ENCODE assay signal across 9 mouse cellular contexts in genomic region chr9:64312128-64312527, GRCm38 (mm10). TPM values are rescaled to one million over a fixed set of nuclear protein-coding genes. Genes with fewer than 3 reads are reported as not detected.
DNase-seq lines count a peak whose midpoint lies in the region; ATAC-seq lines count a peak whose summit lies in the region.
"Had no signal": no experiment of that assay in that cellular context is flagged by ENCODE, and none has a peak within 500 bp of the region (broad histone marks: within the 10 kb centered on the region; RNA-seq: fewer than 3 reads in every experiment).

No protein-coding gene starts in this region.

- H3K4me2 ChIP-seq in kidney, embryonic 16.5 days (replicated peaks; ENCODE audit: low read depth, low read length), result no peak overlapping the region

- H3K9ac ChIP-seq in kidney, embryonic 16.5 days (replicated peaks; ENCODE audit: low read length), result no peak overlapping the region

- peak; percentile 12 for DNase-seq in CD4-positive, CD25-positive, alpha-beta regulatory T cell, adult 2 months (ENCODE audit: low read depth, low spot score)
- peak; percentile 9 to 19 for DNase-seq in kidney, postnatal 4 days
- DNase-seq in thymus, postnatal 4 days, result peak; percentile 35
- DNase-seq in thymus, postnatal 0 days (ENCODE audit: low spot score), result no peak
- DNase-seq in testis, postnatal 14 days (ENCODE audit: low spot score), result no peak
- no peak for DNase-seq in urinary bladder, postnatal 25 days (ENCODE audit: low spot score)
- DNase-seq: spleen, adult 18-20 months had no signal

- WGBS in kidney, embryonic 16.5 days, result 35% methylated on average over 1 of the region's 1 CpGs

- no peaks in the 10 kb centered on the region for H3K27me3 ChIP-seq in kidney, embryonic 16.5 days (ENCODE audit: insufficient read depth, low read length)

- ATAC-seq in CD4-positive, CD25-positive, alpha-beta regulatory T cell, adult 4 months, result no peak
- no peak for ATAC-seq in kidney, embryonic 16.5 days (ENCODE audit: low FRiP score, low TSS enrichment)

- H3K9me3 ChIP-seq in kidney, embryonic 16.5 days (ENCODE audit: low read length), result no peaks in the 10 kb centered on the region

- H3K4me3 ChIP-seq in kidney, embryonic 16.5 days (ENCODE audit: low read length), result no peak overlapping the region

- H3K36me3 ChIP-seq in kidney, embryonic 16.5 days (ENCODE audit: insufficient read depth, low read length), result peaks cover 28% of the 10 kb centered on the region

- no peak overlapping the region for H3K27ac ChIP-seq in kidney, embryonic 16.5 days (ENCODE audit: low read length)

- no peaks in the 10 kb centered on the region for H3K4me1 ChIP-seq in kidney, embryonic 16.5 days (ENCODE audit: insufficient read depth, low read length)

RNA-seq across cellular contexts. Expression of gene Dis3l, which starts 29.0 kb away (rescaled TPM):
- 10 to 100 TPM in 1 of 2 experiments, 1 to 10 TPM in 1; 9.4 to 12.5 TPM for polyA plus RNA-seq in CD4-positive, CD25-positive, alpha-beta regulatory T cell, adult 4 months (2017; shearing (Covaris generic))
- polyA plus RNA-seq in kidney, embryonic 16.5 days (2015; fragmentation: Nextera tagmentation; extraction: Ambion mirVana), result 23.9 and 25.9 TPM in 2 replicates
- polyA plus RNA-seq in thymus, postnatal 0 days (2015; fragmentation: Nextera tagmentation; extraction: Ambion mirVana), result 13.0 and 14.8 TPM in 2 replicates

RNA-seq across cellular contexts. Expression of gene Tipin, which starts 30.7 kb away (rescaled TPM):
- 10 to 100 TPM; 49.9 to 60.6 TPM for polyA plus RNA-seq in CD4-positive, CD25-positive, alpha-beta regulatory T cell, adult 4 months (2017; shearing (Covaris generic))
- 201 and 208 TPM in 2 replicates for polyA plus RNA-seq in kidney, embryonic 16.5 days (2015; fragmentation: Nextera tagmentation; extraction: Ambion mirVana)
- polyA plus RNA-seq in thymus, postnatal 0 days (2015; fragmentation: Nextera tagmentation; extraction: Ambion mirVana), result 316 and 327 TPM in 2 replicates

RNA-seq across cellular contexts. Expression of gene Map2k1, which starts 58.7 kb away (rescaled TPM):
- 10 to 100 TPM; 31.5 to 33.0 TPM for polyA plus RNA-seq in CD4-positive, CD25-positive, alpha-beta regulatory T cell, adult 4 months (2017; shearing (Covaris generic))
- 89.0 and 92.2 TPM in 2 replicates for polyA plus RNA-seq in kidney, embryonic 16.5 days (2015; fragmentation: Nextera tagmentation; extraction: Ambion mirVana)
- 67.5 and 68.1 TPM in 2 replicates for polyA plus RNA-seq in thymus, postnatal 0 days (2015; fragmentation: Nextera tagmentation; extraction: Ambion mirVana)

Comparison
In these comparisons a context has a peak if more than half of its experiments do, and no peak if none do; other contexts are left out.
1. DNase-seq: peak in CD4-positive, CD25-positive, alpha-beta regulatory T cell, adult 2 months (single experiment), kidney, postnatal 4 days (2 of 2) and thymus, postnatal 4 days (single experiment); none in thymus, postnatal 0 days (single experiment), testis, postnatal 14 days (single experiment) and urinary bladder, postnatal 25 days (single experiment).